In genomic region chr17:25253760-25254159, GRCm38 (mm10) we compare ENCODE assay signal across 10 mouse cellular contexts. TPM values are rescaled to one million over a fixed set of nuclear protein-coding genes. Genes with fewer than 3 reads are reported as not detected.
DNase-seq lines count a peak whose midpoint lies in the region; ATAC-seq and TF ChIP-seq lines count a peak whose summit lies in the region.
"Had no signal": no experiment of that assay in that cellular context is flagged by ENCODE, and none has a peak within 500 bp of the region (broad histone marks: within the 10 kb centered on the region; RNA-seq: fewer than 3 reads in every experiment).

No protein-coding gene starts in this region.

- ATAC-seq in limb, embryonic 12.5 days (ENCODE audit: insufficient number of reproducible peaks, insufficient read depth, low FRiP score, low TSS enrichment, low read depth), result no peak
- peak; percentile 37 for ATAC-seq in hindbrain, embryonic 16.5 days
- no peak for ATAC-seq in activated CD4-positive, CD25-positive, alpha-beta regulatory T cell, adult 4 months

- 39% methylated on average over 10 of the region's 10 CpGs for WGBS in limb, embryonic 12.5 days
- 48% methylated on average over 10 of the region's 10 CpGs for WGBS in limb, embryonic 10.5 days
- WGBS in hindbrain, embryonic 16.5 days, result 12% methylated on average over 10 of the region's 10 CpGs
- 10% methylated on average over 10 of the region's 10 CpGs for WGBS in olfactory bulb, adult 2 months
- WGBS in heart, embryonic 10.5 days, result 42% methylated on average over 10 of the region's 10 CpGs

- peaks cover 24% of the 10 kb centered on the region for H3K4me1 ChIP-seq in limb, embryonic 12.5 days (replicated peaks)
- peaks cover 40% of the 10 kb centered on the region for H3K4me1 ChIP-seq in limb, embryonic 10.5 days
- H3K4me1 ChIP-seq in hindbrain, embryonic 16.5 days (ENCODE audit: control insufficient read depth, insufficient read depth, low read depth, low read length), result peaks cover 35% of the 10 kb centered on the region
- peaks cover 37% of the 10 kb centered on the region for H3K4me1 ChIP-seq in olfactory bulb, adult 2 months (ENCODE audit: control insufficient read depth, insufficient read depth, low read length)
- peaks cover 21% of the 10 kb centered on the region for H3K4me1 ChIP-seq in heart, embryonic 10.5 days

- no peak for TF ChIP-seq CTCF in olfactory bulb, adult 2 months (IDR thresholded peaks at IDR 0.05; ENCODE audit: insufficient read depth, low read depth, low read length)

- peaks cover 74% of the 10 kb centered on the region for H3K27me3 ChIP-seq in limb, embryonic 12.5 days
- H3K27me3 ChIP-seq in limb, embryonic 10.5 days (ENCODE audit: low read depth, poor library complexity, severe bottlenecking), result peaks cover 56% of the 10 kb centered on the region
- peaks cover 11% of the 10 kb centered on the region for H3K27me3 ChIP-seq in hindbrain, embryonic 16.5 days (replicated peaks; ENCODE audit: control insufficient read depth, insufficient read depth, low read length)
- peaks cover 83% of the 10 kb centered on the region for H3K27me3 ChIP-seq in heart, embryonic 10.5 days (ENCODE audit: insufficient read depth, poor library complexity, severe bottlenecking)

- H3K9ac ChIP-seq in limb, embryonic 12.5 days (replicated peaks), result 0 out of 2 replicates have a peak overlapping the region, but pooled peaks have one; percentile 31
- H3K9ac ChIP-seq in hindbrain, embryonic 16.5 days (ENCODE audit: low read depth, low read length), result peak overlapping the region; percentile 47
- H3K9ac ChIP-seq: liver, embryonic 15.5 days had no signal

- H3K9me3 ChIP-seq in limb, embryonic 12.5 days, result no peaks in the 10 kb centered on the region
- no peaks in the 10 kb centered on the region for H3K9me3 ChIP-seq in limb, embryonic 10.5 days (replicated peaks)
- H3K9me3 ChIP-seq in hindbrain, embryonic 16.5 days (ENCODE audit: control insufficient read depth, low read length), result no peaks in the 10 kb centered on the region
- no peaks in the 10 kb centered on the region for H3K9me3 ChIP-seq in heart, embryonic 10.5 days
- H3K9me3 ChIP-seq: liver, embryonic 15.5 days had no signal

- H3K27ac ChIP-seq in limb, embryonic 12.5 days, result no peak overlapping the region
- no peak overlapping the region for H3K27ac ChIP-seq in limb, embryonic 10.5 days
- peak overlapping the region; percentile 63 for H3K27ac ChIP-seq in hindbrain, embryonic 16.5 days (ENCODE audit: low read depth, low read length)
- H3K27ac ChIP-seq in olfactory bulb, adult 2 months (ENCODE audit: insufficient read depth, low read depth, low read length), result no peak overlapping the region
- H3K27ac ChIP-seq in heart, embryonic 10.5 days, result no peak overlapping the region
- H3K27ac ChIP-seq: liver, embryonic 15.5 days had no signal

- no peak overlapping the region for H3K4me2 ChIP-seq in limb, embryonic 12.5 days
- peak overlapping the region; percentile 45 for H3K4me2 ChIP-seq in hindbrain, embryonic 16.5 days (ENCODE audit: low read length)
- H3K4me2 ChIP-seq: liver, embryonic 15.5 days had no signal

- TF ChIP-seq POLR2A in olfactory bulb, adult 2 months (IDR thresholded peaks at IDR 0.05; ENCODE audit: insufficient read depth, low read depth, low read length), result no peak

- H3K4me3 ChIP-seq in limb, embryonic 12.5 days (replicated peaks), result no peak overlapping the region
- no peak overlapping the region; the same call in 1 of the 2 replicates for H3K4me3 ChIP-seq in limb, embryonic 10.5 days
- H3K4me3 ChIP-seq in hindbrain, embryonic 16.5 days (ENCODE audit: low read length), result no peak overlapping the region
- H3K4me3 ChIP-seq in olfactory bulb, adult 2 months (ENCODE audit: insufficient read depth, low read depth, low read length), result peak overlapping the region; percentile 16
- H3K4me3 ChIP-seq in heart, embryonic 10.5 days, result no peak overlapping the region
- H3K4me3 ChIP-seq: liver, embryonic 15.5 days had no signal

- peaks cover 5% of the 10 kb centered on the region for H3K36me3 ChIP-seq in limb, embryonic 12.5 days
- H3K36me3 ChIP-seq in limb, embryonic 10.5 days, result peaks cover 9% of the 10 kb centered on the region
- no peaks in the 10 kb centered on the region for H3K36me3 ChIP-seq in hindbrain, embryonic 16.5 days (ENCODE audit: control insufficient read depth, insufficient read depth, low read length)
- peaks cover 7% of the 10 kb centered on the region; the same call in 1 of the 2 replicates for H3K36me3 ChIP-seq in heart, embryonic 10.5 days

- no peak for DNase-seq in limb, embryonic 10.5 days (ENCODE audit: low spot score)
- DNase-seq in thymus, postnatal 4 days, result peak; percentile 85
- no peak for DNase-seq in heart, embryonic 10.5 days (ENCODE audit: low spot score)
- DNase-seq in testis, postnatal 14 days (ENCODE audit: low spot score), result no peak
- DNase-seq: gastrocnemius, postnatal 14 days had no signal

RNA-seq across cellular contexts. Expression of gene Baiap3, which starts 2.4 kb away (rescaled TPM):
- 1.6 and 2.5 TPM in 2 replicates for polyA plus RNA-seq in limb, embryonic 12.5 days (2016; fragmentation: Nextera tagmentation; extraction: Ambion mirVana)
- 0.49 and 0.93 TPM in 2 replicates for polyA plus RNA-seq in limb, embryonic 10.5 days (2016; fragmentation: Nextera tagmentation; extraction: Ambion mirVana)
- 23.4 and 26.0 TPM in 2 replicates for polyA plus RNA-seq in hindbrain, embryonic 16.5 days (2015; fragmentation: Nextera tagmentation; extraction: Ambion mirVana)
- not detected in 2 replicates for polyA plus RNA-seq in olfactory bulb, adult 2 months (2012; ENCODE audit: insufficient read depth, insufficient read length, low replicate concordance, missing spikeins)
- polyA plus RNA-seq in activated CD4-positive, CD25-positive, alpha-beta regulatory T cell, adult 4 months (2017; shearing (Covaris generic)), result 1 to 10 TPM; 1.4 to 8.5 TPM
- polyA plus RNA-seq in heart, embryonic 10.5 days (2016; fragmentation: Nextera tagmentation; extraction: Ambion mirVana), result 0.54 and 1.3 TPM in 2 replicates

RNA-seq across cellular contexts. Expression of gene Tsr3, which starts 13.8 kb away (rescaled TPM):
- 63.8 and 66.4 TPM in 2 replicates for polyA plus RNA-seq in limb, embryonic 12.5 days (2016; fragmentation: Nextera tagmentation; extraction: Ambion mirVana)
- 74.6 and 76.6 TPM in 2 replicates for polyA plus RNA-seq in limb, embryonic 10.5 days (2016; fragmentation: Nextera tagmentation; extraction: Ambion mirVana)
- polyA plus RNA-seq in hindbrain, embryonic 16.5 days (2015; fragmentation: Nextera tagmentation; extraction: Ambion mirVana), result 57.4 and 58.2 TPM in 2 replicates
- polyA plus RNA-seq in olfactory bulb, adult 2 months (2012; ENCODE audit: insufficient read depth, insufficient read length, low replicate concordance, missing spikeins), result not detected in 2 replicates
- 10 to 100 TPM; 27.7 to 32.1 TPM for polyA plus RNA-seq in activated CD4-positive, CD25-positive, alpha-beta regulatory T cell, adult 4 months (2017; shearing (Covaris generic))
- polyA plus RNA-seq in heart, embryonic 10.5 days (2016; fragmentation: Nextera tagmentation; extraction: Ambion mirVana), result 44.9 and 58.4 TPM in 2 replicates

RNA-seq across cellular contexts. Expression of gene Gnptg, which starts 13.8 kb away (rescaled TPM):
- polyA plus RNA-seq in limb, embryonic 12.5 days (2016; fragmentation: Nextera tagmentation; extraction: Ambion mirVana), result 30.4 and 34.0 TPM in 2 replicates
- 34.6 and 35.0 TPM in 2 replicates for polyA plus RNA-seq in limb, embryonic 10.5 days (2016; fragmentation: Nextera tagmentation; extraction: Ambion mirVana)
- polyA plus RNA-seq in hindbrain, embryonic 16.5 days (2015; fragmentation: Nextera tagmentation; extraction: Ambion mirVana), result 110 and 114 TPM in 2 replicates
- polyA plus RNA-seq in olfactory bulb, adult 2 months (2012; ENCODE audit: insufficient read depth, insufficient read length, low replicate concordance, missing spikeins), result not detected in 2 replicates
- polyA plus RNA-seq in activated CD4-positive, CD25-positive, alpha-beta regulatory T cell, adult 4 months (2017; shearing (Covaris generic)), result 10 to 100 TPM; 44.3 to 57.7 TPM
- polyA plus RNA-seq in heart, embryonic 10.5 days (2016; fragmentation: Nextera tagmentation; extraction: Ambion mirVana), result 31.2 and 36.7 TPM in 2 replicates

RNA-seq across cellular contexts. Expression of gene Ube2i, which starts 20.7 kb away (rescaled TPM):
- 811 and 887 TPM in 2 replicates for polyA plus RNA-seq in limb, embryonic 12.5 days (2016; fragmentation: Nextera tagmentation; extraction: Ambion mirVana)
- polyA plus RNA-seq in limb, embryonic 10.5 days (2016; fragmentation: Nextera tagmentation; extraction: Ambion mirVana), result 974 and 998 TPM in 2 replicates
- 409 and 435 TPM in 2 replicates for polyA plus RNA-seq in hindbrain, embryonic 16.5 days (2015; fragmentation: Nextera tagmentation; extraction: Ambion mirVana)
- polyA plus RNA-seq in olfactory bulb, adult 2 months (2012; ENCODE audit: insufficient read depth, insufficient read length, low replicate concordance, missing spikeins), result 452 TPM in 1 of 2 replicates, not detected in the other
- polyA plus RNA-seq in activated CD4-positive, CD25-positive, alpha-beta regulatory T cell, adult 4 months (2017; shearing (Covaris generic)), result 100 to 1,000 TPM; 368 to 405 TPM
- 528 and 716 TPM in 2 replicates for polyA plus RNA-seq in heart, embryonic 10.5 days (2016; fragmentation: Nextera tagmentation; extraction: Ambion mirVana)

RNA-seq across cellular contexts. Expression of gene Prss34, which starts 44.4 kb away (rescaled TPM):
- polyA plus RNA-seq in limb, embryonic 12.5 days (2016; fragmentation: Nextera tagmentation; extraction: Ambion mirVana), result not detected in 2 replicates
- not detected in 2 replicates for polyA plus RNA-seq in limb, embryonic 10.5 days (2016; fragmentation: Nextera tagmentation; extraction: Ambion mirVana)
- polyA plus RNA-seq in hindbrain, embryonic 16.5 days (2015; fragmentation: Nextera tagmentation; extraction: Ambion mirVana), result not detected in 2 replicates
- polyA plus RNA-seq in olfactory bulb, adult 2 months (2012; ENCODE audit: insufficient read depth, insufficient read length, low replicate concordance, missing spikeins), result not detected in 2 replicates
- polyA plus RNA-seq in activated CD4-positive, CD25-positive, alpha-beta regulatory T cell, adult 4 months (2017; shearing (Covaris generic)), result not detected
- polyA plus RNA-seq in heart, embryonic 10.5 days (2016; fragmentation: Nextera tagmentation; extraction: Ambion mirVana), result not detected in 2 replicates

Comparison
In these comparisons a context has a peak if more than half of its experiments do, and no peak if none do; other contexts are left out.
1. RNA of gene Tsr3, which starts 13.8 kb away (polyA plus RNA-seq): 74.6 to 76.6 TPM in limb, embryonic 10.5 days, 63.8 to 66.4 TPM in limb, embryonic 12.5 days, 44.9 to 58.4 TPM in heart, embryonic 10.5 days, 57.4 to 58.2 TPM in hindbrain, embryonic 16.5 days and 27.7 to 32.1 TPM in activated CD4-positive, CD25-positive, alpha-beta regulatory T cell, adult 4 months; not detected in olfactory bulb, adult 2 months; every median in the first group is over 10 times any median in the second.
2. RNA of gene Gnptg, which starts 13.8 kb away (polyA plus RNA-seq): 110 to 114 TPM in hindbrain, embryonic 16.5 days, 44.3 to 57.7 TPM in activated CD4-positive, CD25-positive, alpha-beta regulatory T cell, adult 4 months, 31.2 to 36.7 TPM in heart, embryonic 10.5 days, 34.6 to 35.0 TPM in limb, embryonic 10.5 days and 30.4 to 34.0 TPM in limb, embryonic 12.5 days; not detected in olfactory bulb, adult 2 months; every median in the first group is over 10 times any median in the second.